Mouse (Mus musculus): ENCODE data around the gene Spata5. TPM values are rescaled to one million over a fixed set of nuclear protein-coding genes. Genes with fewer than 3 reads are reported as not detected.
"Not testable (repeated sequence)": the region's sequence is repeated elsewhere in the genome, so short reads cannot be mapped to it uniquely, and the experiment has no call there.

The Spata5 gene
- polyA plus RNA-seq, 2 experiments = 9.6 to 40.2 TPM

- H3K4me3 ChIP-seq (replicated peaks; ENCODE audit: low read length) = no peak overlapping the region
- no peaks in the 10 kb centered on the region for H3K27me3 ChIP-seq (ENCODE audit: control insufficient read depth, insufficient read depth, low read length)
- TF ChIP-seq POLR2A (IDR thresholded peaks at IDR 0.05; ENCODE audit: borderline replicate concordance, extremely low read depth, insufficient read depth, insufficient read length) = no peak
- H3K9me3 ChIP-seq (ENCODE audit: control insufficient read depth, low read length) = no peaks in the 10 kb centered on the region
- H3K36me3 ChIP-seq (ENCODE audit: control insufficient read depth, insufficient read depth, low read length) = no peaks in the 10 kb centered on the region
- DNase-seq (ENCODE audit: low spot score) (no peak), ATAC-seq (ENCODE audit: low FRiP score, low read depth) (no peak)
- no peak overlapping the region for H3K27ac ChIP-seq (replicated peaks; ENCODE audit: low read depth, low read length)
- no peaks in the 10 kb centered on the region for H3K4me1 ChIP-seq (ENCODE audit: control insufficient read depth, insufficient read depth, low read length)
- no peak overlapping the region for H3K4me2 ChIP-seq (replicated peaks; ENCODE audit: low read depth, low read length, severe bottlenecking)
- H3K9ac ChIP-seq (ENCODE audit: low read depth, low read length, severe bottlenecking) = no peak overlapping the region
Measured at GRCm38 (mm10) chr3:37532079-37532478, 112.4 kb downstream of the Spata5 start.

- not testable (repeated sequence) for H3K9ac ChIP-seq (ENCODE audit: low read depth, low read length, severe bottlenecking); H3K9me3 ChIP-seq (ENCODE audit: control insufficient read depth, low read length); H3K27me3 ChIP-seq (ENCODE audit: control insufficient read depth, insufficient read depth, low read length); H3K4me3 ChIP-seq (replicated peaks; ENCODE audit: low read length); DNase-seq (ENCODE audit: low spot score); H3K4me2 ChIP-seq (replicated peaks; ENCODE audit: low read depth, low read length, severe bottlenecking); H3K36me3 ChIP-seq (ENCODE audit: control insufficient read depth, insufficient read depth, low read length); ATAC-seq (ENCODE audit: low FRiP score, low read depth); H3K4me1 ChIP-seq (ENCODE audit: control insufficient read depth, insufficient read depth, low read length); H3K27ac ChIP-seq (replicated peaks; ENCODE audit: low read depth, low read length)
- WGBS = 93% methylated on average over 2 of the region's 2 CpGs
Measured at GRCm38 (mm10) chr3:37540701-37541100, 121.0 kb downstream of the Spata5 start.

GRCm38 (mm10) chr3:37546351-37546750, 126.7 kb downstream of the Spata5 start:
- no peak overlapping the region for H3K4me3 ChIP-seq (replicated peaks; ENCODE audit: low read length)
- no peak for TF ChIP-seq POLR2A (IDR thresholded peaks at IDR 0.05; ENCODE audit: borderline replicate concordance, extremely low read depth, insufficient read depth, insufficient read length)
- ATAC-seq (ENCODE audit: low FRiP score, low read depth) (no peak), DNase-seq (ENCODE audit: low spot score) (no peak)
- no peak overlapping the region for H3K9ac ChIP-seq (ENCODE audit: low read depth, low read length, severe bottlenecking)
- no peak overlapping the region for H3K27ac ChIP-seq (replicated peaks; ENCODE audit: low read depth, low read length)
- H3K36me3 ChIP-seq (ENCODE audit: control insufficient read depth, insufficient read depth, low read length) = no peaks in the 10 kb centered on the region
- no peaks in the 10 kb centered on the region for H3K9me3 ChIP-seq (ENCODE audit: control insufficient read depth, low read length)
- H3K27me3 ChIP-seq (ENCODE audit: control insufficient read depth, insufficient read depth, low read length) = no peaks in the 10 kb centered on the region
- 90% methylated on average over 4 of the region's 4 CpGs for WGBS
- H3K4me1 ChIP-seq (ENCODE audit: control insufficient read depth, insufficient read depth, low read length) = no peaks in the 10 kb centered on the region; the same call in 1 of the 2 replicates
- no peak overlapping the region for H3K4me2 ChIP-seq (replicated peaks; ENCODE audit: low read depth, low read length, severe bottlenecking)

GRCm38 (mm10) chr3:37550190-37550589, 130.5 kb downstream of the Spata5 start:
- no peak overlapping the region for H3K4me3 ChIP-seq (replicated peaks; ENCODE audit: low read length)
- no peak for DNase-seq (ENCODE audit: low spot score)
- no peak overlapping the region for H3K9ac ChIP-seq (ENCODE audit: low read depth, low read length, severe bottlenecking)
- ATAC-seq (ENCODE audit: low FRiP score, low read depth) = no peak
- H3K36me3 ChIP-seq (ENCODE audit: control insufficient read depth, insufficient read depth, low read length) = peaks cover 5% of the 10 kb centered on the region; the same call in 1 of the 2 replicates
- no peaks in the 10 kb centered on the region; the same call in 1 of the 2 replicates for H3K4me1 ChIP-seq (ENCODE audit: control insufficient read depth, insufficient read depth, low read length)
- no peaks in the 10 kb centered on the region for H3K27me3 ChIP-seq (ENCODE audit: control insufficient read depth, insufficient read depth, low read length)
- no peak overlapping the region for H3K4me2 ChIP-seq (replicated peaks; ENCODE audit: low read depth, low read length, severe bottlenecking)
- no peaks in the 10 kb centered on the region for H3K9me3 ChIP-seq (ENCODE audit: control insufficient read depth, low read length)
- TF ChIP-seq POLR2A (IDR thresholded peaks at IDR 0.05; ENCODE audit: borderline replicate concordance, extremely low read depth, insufficient read depth, insufficient read length) = no peak
- WGBS = 90% methylated on average over 3 of the region's 3 CpGs
- no peak overlapping the region for H3K27ac ChIP-seq (replicated peaks; ENCODE audit: low read depth, low read length)

- no peak overlapping the region for H3K4me2 ChIP-seq (replicated peaks; ENCODE audit: low read depth, low read length, severe bottlenecking)
- no peak for TF ChIP-seq POLR2A (IDR thresholded peaks at IDR 0.05; ENCODE audit: borderline replicate concordance, extremely low read depth, insufficient read depth, insufficient read length)
- ATAC-seq (ENCODE audit: low FRiP score, low read depth) = no peak
- no peaks in the 10 kb centered on the region; the same call in 1 of the 2 replicates for H3K4me1 ChIP-seq (ENCODE audit: control insufficient read depth, insufficient read depth, low read length)
- H3K4me3 ChIP-seq (replicated peaks; ENCODE audit: low read length) = no peak overlapping the region
- H3K36me3 ChIP-seq (ENCODE audit: control insufficient read depth, insufficient read depth, low read length) = peaks cover 5% of the 10 kb centered on the region; the same call in 1 of the 2 replicates
- 74% methylated on average over 1 of the region's 1 CpGs for WGBS
- H3K27ac ChIP-seq (replicated peaks; ENCODE audit: low read depth, low read length) = no peak overlapping the region
- no peak overlapping the region for H3K9ac ChIP-seq (ENCODE audit: low read depth, low read length, severe bottlenecking)
- no peak for DNase-seq (ENCODE audit: low spot score)
- no peaks in the 10 kb centered on the region for H3K9me3 ChIP-seq (ENCODE audit: control insufficient read depth, low read length)
- no peaks in the 10 kb centered on the region for H3K27me3 ChIP-seq (ENCODE audit: control insufficient read depth, insufficient read depth, low read length)
Measured at GRCm38 (mm10) chr3:37550594-37550993, 130.9 kb downstream of the Spata5 start.

- Histone ChIP-seq H3K9ac (ENCODE audit: low read depth, low read length, severe bottlenecking) (no peak overlapping the region), H3K27ac (replicated peaks; ENCODE audit: low read depth, low read length) (no peak overlapping the region), H3K4me3 (replicated peaks; ENCODE audit: low read length) (no peak overlapping the region), H3K36me3 (ENCODE audit: control insufficient read depth, insufficient read depth, low read length) (peaks cover 5% of the 10 kb centered on the region; the same call in 1 of the 2 replicates), H3K27me3 (ENCODE audit: control insufficient read depth, insufficient read depth, low read length) (no peaks in the 10 kb centered on the region), H3K4me2 (replicated peaks; ENCODE audit: low read depth, low read length, severe bottlenecking) (no peak overlapping the region), H3K4me1 (ENCODE audit: control insufficient read depth, insufficient read depth, low read length) (peaks cover 7% of the 10 kb centered on the region), H3K9me3 (ENCODE audit: control insufficient read depth, low read length) (no peaks in the 10 kb centered on the region)
- 85% methylated on average over 1 of the region's 1 CpGs for WGBS
- ATAC-seq (ENCODE audit: low FRiP score, low read depth) (no peak), DNase-seq (ENCODE audit: low spot score) (no peak)
- no peak for TF ChIP-seq POLR2A (IDR thresholded peaks at IDR 0.05; ENCODE audit: borderline replicate concordance, extremely low read depth, insufficient read depth, insufficient read length)
Measured at GRCm38 (mm10) chr3:37551486-37551885, 131.8 kb downstream of the Spata5 start.
